Mouse (Mus musculus) liver, postnatal 0 days (tissue): ENCODE measurements at regions not wholly inside any gene's neighbourhood (a gene's known extent, or its start where the extent isn't known, plus 50 kb on each side); places are given as distances from the start of the nearest gene placed in this dataset.

Source experiments
- CTCF ChIP-seq: sonication (generic); IDR thresholded peaks from 2 replicates; pipeline ENCODE4 v1.5.1; 2016; ENCODE audit warnings: antibody characterized with exemption, low read depth
- EP300 ChIP-seq: IDR thresholded peaks from 2 replicates; pipeline ENCODE4 v1.6.1; 2016; ENCODE audit warnings: antibody characterized with exemption, low read depth, mild to moderate bottlenecking

DNA sequence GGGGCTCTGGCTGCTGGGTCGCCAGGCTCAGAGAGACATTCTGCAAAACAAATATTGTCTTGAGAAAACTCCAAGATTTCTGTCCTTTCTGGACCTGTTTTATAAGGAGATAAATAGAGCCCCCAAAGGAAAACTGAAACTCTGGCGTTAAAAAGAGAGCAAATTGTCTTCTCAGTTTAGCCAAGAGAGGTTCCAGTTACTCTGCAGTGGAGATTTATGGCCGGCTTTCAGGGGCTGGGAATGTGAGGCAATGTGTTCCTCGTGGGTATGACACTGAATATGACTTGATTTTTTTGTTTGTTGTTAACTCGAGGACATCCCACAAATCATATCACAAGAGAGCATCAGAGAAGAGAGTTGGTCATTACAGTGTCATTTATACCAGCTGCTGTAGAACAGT, 88.2 kb upstream of the Lifr start:
- TF ChIP-seq CTCF (no peak), EP300 (no peak)
